Mouse (Mus musculus): ENCODE results near the gene Cep170b.

GRCm38 (mm10) chr12:112761411-112761810 is 41.2 kb downstream of the Cep170b start:
- TF ChIP-seq CTCF (IDR thresholded peaks at IDR 0.05; ENCODE audit: control insufficient read depth, insufficient read depth, low read length) (no peak), POLR2A (IDR thresholded peaks at IDR 0.05; ENCODE audit: borderline replicate concordance, control insufficient read depth, low read depth, low read length) (no peak)

All from bone marrow, adult 2 months (tissue).